Mouse (Mus musculus): Measurements from ENCODE around the gene Dnajb3.

- TF ChIP-seq POLR2A (IDR thresholded peaks at IDR 0.05; ENCODE audit: borderline replicate concordance, extremely low read depth, low read depth, low read length), result no peak
- no peak for TF ChIP-seq CTCF (IDR thresholded peaks at IDR 0.05; ENCODE audit: insufficient read depth, low read length)
Observed at GRCm38 (mm10) chr1:88234248-88234610, 28.6 kb upstream of the Dnajb3 start.

Measured in lung, adult 2 months (tissue).